Mouse (Mus musculus) cortical plate, adult 2 months (tissue): Measurements from ENCODE around the gene N4bp1.

ENCODE experiments used
- CTCF ChIP-seq: fragments of 200-500 bp; IDR thresholded peaks from 2 replicates; pipeline ENCODE4 v1.5.1; 2011; ENCODE audit warnings: mild to moderate bottlenecking, control low read depth, low read length; ENCODE audit not compliant: insufficient read depth; ENCODE audit errors: extremely low read depth
- POLR2A ChIP-seq: fragments of 200-500 bp; IDR thresholded peaks from 2 replicates; pipeline ENCODE4 v1.6.1; 2011; ENCODE audit warnings: mild to moderate bottlenecking, low read length, control low read depth; ENCODE audit not compliant: insufficient read depth; ENCODE audit errors: extremely low read depth

GRCm38 (mm10) chr8:86920996-86921395 is 35.9 kb upstream of the N4bp1 start:
- TF ChIP-seq CTCF (no peak), POLR2A (no peak)
